Mouse (Mus musculus) thymus, postnatal 36 days (tissue): ENCODE results near the gene Dpp6.
"Not testable (repeated sequence)": the region's sequence is repeated elsewhere in the genome, so short reads cannot be mapped to it uniquely, and the experiment has no call there.

ENCODE experiments used
- DNase-seq, 2 experiments: peaks; one replicate each; pipeline ENCODE4 v3.0.0; 2022; ENCODE audit warnings: mixed read lengths in 2 of 2

Gene Dpp6

GRCm38 (mm10) chr5:27399111-27399510, 582.1 kb downstream of the Dpp6 start:
- DNase-seq: no peak

- DNase-seq: no peak
Observed at GRCm38 (mm10) chr5:27402616-27403015, 585.6 kb downstream of the Dpp6 start.

GRCm38 (mm10) chr5:27408854-27409253, 591.9 kb downstream of the Dpp6 start:
- DNase-seq: no peak

GRCm38 (mm10) chr5:27413023-27413422, 596.0 kb downstream of the Dpp6 start:
- no peak for DNase-seq

GRCm38 (mm10) chr5:27415518-27415917, 598.5 kb downstream of the Dpp6 start:
- no peak for DNase-seq

GRCm38 (mm10) chr5:27416571-27416970, 599.6 kb downstream of the Dpp6 start:
- DNase-seq: no peak

GRCm38 (mm10) chr5:27417398-27417797, 600.4 kb downstream of the Dpp6 start:
- no peak for DNase-seq

GRCm38 (mm10) chr5:27418856-27419255, 601.9 kb downstream of the Dpp6 start:
- DNase-seq: no peak

GRCm38 (mm10) chr5:27421090-27421635, 604.2 kb downstream of the Dpp6 start:
- no peak for DNase-seq

- DNase-seq: no peak
Observed at GRCm38 (mm10) chr5:27423766-27424165, 606.8 kb downstream of the Dpp6 start.

GRCm38 (mm10) chr5:27424484-27425080, 607.6 kb downstream of the Dpp6 start:
- no peak for DNase-seq

- DNase-seq: no peak
Observed at GRCm38 (mm10) chr5:27426200-27426599, 609.2 kb downstream of the Dpp6 start.

- no peak for DNase-seq
Observed at GRCm38 (mm10) chr5:27433584-27433983, 616.6 kb downstream of the Dpp6 start.

- no peak for DNase-seq
Observed at GRCm38 (mm10) chr5:27453201-27453845, 636.3 kb downstream of the Dpp6 start.

- DNase-seq: no peak
Observed at GRCm38 (mm10) chr5:27454386-27454785, 637.4 kb downstream of the Dpp6 start.

GRCm38 (mm10) chr5:27456981-27457380, 640.0 kb downstream of the Dpp6 start:
- DNase-seq: no peak

- no peak for DNase-seq
Observed at GRCm38 (mm10) chr5:27457686-27458085, 640.7 kb downstream of the Dpp6 start.

GRCm38 (mm10) chr5:27474964-27475465, 658.0 kb downstream of the Dpp6 start:
- DNase-seq: no peak

GRCm38 (mm10) chr5:27481706-27482105, 664.7 kb downstream of the Dpp6 start:
- DNase-seq: no peak

GRCm38 (mm10) chr5:27486138-27486537, 669.1 kb downstream of the Dpp6 start:
- no peak for DNase-seq

GRCm38 (mm10) chr5:27490942-27491341, 673.9 kb downstream of the Dpp6 start:
- no peak for DNase-seq

GRCm38 (mm10) chr5:27501338-27501737, 684.3 kb downstream of the Dpp6 start, which contains the start of gene Speer4b:
Gene Speer4b, minus strand, starts transcription at chr5:27501438.
- DNase-seq: not testable (repeated sequence)

GRCm38 (mm10) chr5:27518716-27519115, 701.7 kb downstream of the Dpp6 start:
- DNase-seq: no peak

GRCm38 (mm10) chr5:27526906-27527305, 709.9 kb downstream of the Dpp6 start:
- no peak for DNase-seq
